18 mouse cellular contexts compared by ENCODE assay signal in genomic region chr5:146923547-146923946, GRCm38 (mm10).
"Had no signal": no experiment of that assay in that cellular context is flagged by ENCODE, and none has a peak within 500 bp of the region (broad histone marks: within the 10 kb centered on the region; RNA-seq: fewer than 3 reads in every experiment).

No protein-coding gene starts in this region.

- H3K27me3 ChIP-seq: neural tube, embryonic 13.5 days; neural tube, embryonic 15.5 days had no signal

- H3K9ac ChIP-seq: lung, embryonic 14.5 days; midbrain, embryonic 12.5 days; neural tube, embryonic 13.5 days; neural tube, embryonic 15.5 days had no signal

- H3K27ac ChIP-seq: midbrain, embryonic 10.5 days; midbrain, embryonic 12.5 days; neural tube, embryonic 13.5 days; neural tube, embryonic 15.5 days had no signal

- DNase-seq: lung, adult 18-20 months; lung, embryonic 14.5 days; lung, postnatal 10 days; lung, postnatal 4 days; midbrain, embryonic 14.5 days; retina, postnatal 1 day; right cerebral cortex, adult 18-20 months; right cerebral cortex, postnatal 25 days; right cerebral cortex, postnatal 4 days; spleen, adult 18-20 months; thymus, postnatal 14 days; thymus, postnatal 36 days had no signal

- H3K36me3 ChIP-seq: midbrain, embryonic 10.5 days; midbrain, embryonic 12.5 days; neural tube, embryonic 13.5 days; neural tube, embryonic 15.5 days had no signal

- ATAC-seq: midbrain, embryonic 16.5 days had no signal

- H3K4me3 ChIP-seq: midbrain, embryonic 10.5 days; midbrain, embryonic 12.5 days; myocyte; neural tube, embryonic 13.5 days; neural tube, embryonic 15.5 days had no signal

- H3K9me3 ChIP-seq: midbrain, embryonic 10.5 days; midbrain, embryonic 12.5 days; neural tube, embryonic 13.5 days; neural tube, embryonic 15.5 days had no signal

- H3K4me2 ChIP-seq: lung, embryonic 14.5 days; midbrain, embryonic 12.5 days; neural tube, embryonic 13.5 days; neural tube, embryonic 15.5 days had no signal
